Mouse (Mus musculus): ENCODE data around the gene Ifitm7. TPM values are rescaled to one million over a fixed set of nuclear protein-coding genes. Genes with fewer than 3 reads are reported as not detected.

Gene Ifitm7
- polyA plus RNA-seq, 1 experiment from 2014 or later, result 0.74 TPM

Other genes with a start within 250 kb of the Ifitm7 start
- gene Rrn3, start 206.2 kb downstream of the Ifitm7 start, polyA plus RNA-seq (2015; fragmentation: Nextera tagmentation; extraction: Ambion mirVana), result 82.7 and 86.5 TPM in 2 replicates
- gene Ntan1, start 168.0 kb downstream of the Ifitm7 start, polyA plus RNA-seq (2015; fragmentation: Nextera tagmentation; extraction: Ambion mirVana), result 204 and 223 TPM in 2 replicates
- gene Pdxdc1, start 83.8 kb downstream of the Ifitm7 start, polyA plus RNA-seq (2015; fragmentation: Nextera tagmentation; extraction: Ambion mirVana), result 70.4 and 71.1 TPM in 2 replicates
- 40.3 and 46.7 TPM in 2 replicates for gene Mpv17l, start 83.7 kb downstream of the Ifitm7 start, polyA plus RNA-seq (2015; fragmentation: Nextera tagmentation; extraction: Ambion mirVana)
- gene 2900011O08Rik, start 284 bp downstream of the Ifitm7 start, polyA plus RNA-seq (2015; fragmentation: Nextera tagmentation; extraction: Ambion mirVana), result 161 and 186 TPM in 2 replicates
- gene Nde1, start 176.4 kb upstream of the Ifitm7 start, polyA plus RNA-seq (2015; fragmentation: Nextera tagmentation; extraction: Ambion mirVana), result 18.5 and 36.8 TPM in 2 replicates
- 14.6 and 15.9 TPM in 2 replicates for gene Marf1, start 176.5 kb upstream of the Ifitm7 start, polyA plus RNA-seq (2015; fragmentation: Nextera tagmentation; extraction: Ambion mirVana)

All from neural tube, embryonic 15.5 days (tissue).